Mouse (Mus musculus): ENCODE measurements at regions not wholly inside any gene's neighbourhood (a gene's known extent, or its start where the extent isn't known, plus 50 kb on each side); places are given as distances from the start of the nearest gene placed in this dataset.

- ATAC-seq (ENCODE audit: insufficient read depth) (no peak), DNase-seq (no peak)
- Histone ChIP-seq H3K9me3 (ENCODE audit: low read depth, low read length) (no peaks in the 10 kb centered on the region), H3K4me1 (ENCODE audit: insufficient read depth) (no peaks in the 10 kb centered on the region), H3K36me3 (ENCODE audit: insufficient read depth) (no peaks in the 10 kb centered on the region), H3K27ac (ENCODE audit: low read depth) (no peak overlapping the region), H3K27me3 (ENCODE audit: insufficient read depth, low read length) (peaks cover 2% of the 10 kb centered on the region; the same call in 1 of the 2 replicates), H3K4me2 (no peak overlapping the region), H3K4me3 (ENCODE audit: low read depth, low read length) (no peak overlapping the region), H3K9ac (no peak overlapping the region)
- no peak for TF ChIP-seq CTCF (IDR thresholded peaks at IDR 0.05; ENCODE audit: low read depth)
- 76% methylated on average over 5 of the region's 5 CpGs for WGBS
Measured at GRCm38 (mm10) chrX:99370711-99371110, 100.4 kb downstream of the Pja1 start.

DNA sequence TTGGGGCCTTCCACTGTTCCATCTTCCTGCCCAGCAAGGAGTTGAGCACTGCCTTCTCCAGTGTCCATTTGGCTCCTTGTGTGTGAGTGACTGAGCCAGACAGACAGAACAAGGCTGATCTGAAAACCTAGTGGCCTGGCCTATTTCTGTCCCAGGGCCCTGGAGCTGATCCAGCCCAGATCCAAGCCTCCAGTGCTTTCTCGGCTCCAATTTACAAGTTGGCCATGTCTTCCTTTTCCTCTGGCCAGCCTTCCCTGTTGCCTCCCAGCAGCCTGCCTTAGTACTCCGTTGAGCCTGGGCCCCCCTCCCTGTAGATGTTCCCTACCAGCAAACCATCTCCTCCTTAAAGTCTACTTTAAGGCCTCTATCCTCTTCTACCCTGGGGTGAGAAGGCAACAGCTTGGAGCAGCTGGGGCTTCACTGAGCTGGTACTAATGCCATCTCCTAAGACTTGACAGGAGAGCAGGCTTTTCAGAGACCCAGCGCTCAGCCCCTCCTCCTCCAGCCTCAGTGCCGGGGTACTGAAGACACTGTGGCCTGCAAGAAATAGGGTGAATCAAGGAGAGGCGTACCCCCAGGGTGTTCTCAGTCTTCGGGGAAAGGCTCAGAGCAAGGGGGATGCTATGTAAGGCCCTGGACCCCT is 101.7 kb downstream of the Pja1 start:
- no peak for TF ChIP-seq CTCF (IDR thresholded peaks at IDR 0.05; ENCODE audit: low read depth)
- DNase-seq (no peak), ATAC-seq (ENCODE audit: insufficient read depth) (no peak)
- no peaks in the 10 kb centered on the region for H3K36me3 ChIP-seq (ENCODE audit: insufficient read depth)
- no peak overlapping the region for H3K9ac ChIP-seq
- 72% methylated on average over 6 of the region's 6 CpGs for WGBS
- no peak overlapping the region for H3K4me2 ChIP-seq
- H3K27ac ChIP-seq (ENCODE audit: low read depth): no peak overlapping the region
- H3K4me3 ChIP-seq (ENCODE audit: low read depth, low read length): no peak overlapping the region
- H3K4me1 ChIP-seq (ENCODE audit: insufficient read depth): no peaks in the 10 kb centered on the region
- peaks cover 2% of the 10 kb centered on the region for H3K27me3 ChIP-seq (ENCODE audit: insufficient read depth, low read length)
- H3K9me3 ChIP-seq (ENCODE audit: low read depth, low read length): no peaks in the 10 kb centered on the region

DNA sequence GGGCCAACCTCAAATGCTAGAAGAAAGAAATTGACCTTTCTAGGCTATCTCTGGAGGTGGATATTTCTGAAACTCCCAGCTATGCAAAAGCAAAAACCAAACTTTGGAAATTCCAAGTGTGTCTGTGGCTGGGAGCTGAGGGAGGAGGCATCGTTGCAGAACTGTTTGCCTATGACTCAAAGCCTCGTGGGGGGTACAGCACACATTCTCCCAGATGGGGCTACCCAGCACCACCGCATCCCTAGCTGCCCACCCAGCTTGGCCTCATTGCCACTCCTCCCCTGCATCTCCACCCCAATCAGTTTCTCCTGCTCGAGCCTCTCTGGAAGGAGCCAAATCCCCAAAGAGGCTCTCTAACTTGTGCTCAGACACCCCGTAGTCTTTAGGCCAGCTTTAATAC is 107.0 kb downstream of the Pja1 start:
- Histone ChIP-seq H3K9ac (no peak overlapping the region), H3K4me2 (no peak overlapping the region), H3K9me3 (ENCODE audit: low read depth, low read length) (no peaks in the 10 kb centered on the region), H3K4me3 (ENCODE audit: low read depth, low read length) (no peak overlapping the region), H3K36me3 (ENCODE audit: insufficient read depth) (no peaks in the 10 kb centered on the region), H3K4me1 (ENCODE audit: insufficient read depth) (peaks cover 2% of the 10 kb centered on the region; the same call in 1 of the 2 replicates), H3K27ac (ENCODE audit: low read depth) (no peak overlapping the region), H3K27me3 (ENCODE audit: insufficient read depth, low read length) (no peaks in the 10 kb centered on the region; the same call in 1 of the 2 replicates)
- no peak for TF ChIP-seq CTCF (IDR thresholded peaks at IDR 0.05; ENCODE audit: low read depth)
- ATAC-seq (ENCODE audit: insufficient read depth): no peak
- DNase-seq: no peak
- WGBS: 61% methylated on average over 5 of the region's 5 CpGs

DNA sequence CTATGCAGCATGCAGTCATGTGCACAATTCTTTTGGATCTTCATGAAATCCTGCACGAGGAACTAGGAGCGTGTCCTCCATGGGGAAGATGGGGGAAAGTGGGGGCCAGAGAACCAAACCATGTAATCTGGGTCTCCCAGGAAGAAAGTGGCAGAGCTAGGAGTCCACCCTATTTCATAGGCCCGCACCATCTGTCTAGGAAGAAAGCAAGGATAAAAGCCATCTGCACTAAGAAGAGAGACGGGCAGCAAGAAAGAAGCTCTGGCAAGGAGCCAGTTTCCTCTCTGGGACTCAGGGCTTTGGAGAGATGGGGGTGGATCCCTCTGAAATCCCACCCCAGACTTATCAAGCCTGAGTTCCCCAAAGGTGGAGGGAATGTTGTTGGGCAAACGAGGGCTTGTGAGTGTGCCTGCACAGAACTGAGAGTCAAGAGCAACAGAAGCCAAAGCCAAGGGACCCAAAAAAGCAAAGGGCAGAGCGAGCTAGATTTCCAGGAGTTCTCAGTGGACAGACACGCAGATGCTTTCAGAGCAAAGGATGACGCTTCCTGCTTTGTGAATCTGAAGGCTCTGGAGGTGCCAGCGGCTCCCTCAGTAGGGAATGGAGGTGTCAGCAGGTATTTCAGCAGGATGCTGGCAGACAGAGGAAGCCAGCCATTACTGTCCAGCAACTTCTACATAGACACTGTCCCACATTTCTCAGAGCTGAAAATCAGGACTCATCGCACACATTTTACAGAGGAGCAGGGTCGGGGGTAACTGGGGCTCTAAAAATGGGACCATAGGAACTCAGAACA is 110.8 kb downstream of the Pja1 start:
- WGBS: 46% methylated on average over 11 of the region's 11 CpGs
- H3K9me3 ChIP-seq (ENCODE audit: low read depth, low read length): no peaks in the 10 kb centered on the region
- H3K9ac ChIP-seq: no peak overlapping the region
- no peak for TF ChIP-seq CTCF (IDR thresholded peaks at IDR 0.05; ENCODE audit: low read depth)
- no peak overlapping the region for H3K4me2 ChIP-seq
- H3K36me3 ChIP-seq (ENCODE audit: insufficient read depth): no peaks in the 10 kb centered on the region
- DNase-seq (peak; percentile 80), ATAC-seq (ENCODE audit: insufficient read depth) (peak; percentile 29; the same call in 1 of the 2 replicates)
- peaks cover 5% of the 10 kb centered on the region; the same call in 1 of the 2 replicates for H3K4me1 ChIP-seq (ENCODE audit: insufficient read depth)
- no peaks in the 10 kb centered on the region; the same call in 1 of the 2 replicates for H3K27me3 ChIP-seq (ENCODE audit: insufficient read depth, low read length)
- H3K27ac ChIP-seq (ENCODE audit: low read depth): peak overlapping the region; percentile 5; the same call in 1 of the 2 replicates
- H3K4me3 ChIP-seq (ENCODE audit: low read depth, low read length): no peak overlapping the region

GRCm38 (mm10) chrX:99358784-99359183 is 112.3 kb downstream of the Pja1 start:
- no peak overlapping the region for H3K4me3 ChIP-seq (ENCODE audit: low read depth, low read length)
- no peak overlapping the region; the same call in 1 of the 2 replicates for H3K27ac ChIP-seq (ENCODE audit: low read depth)
- no peaks in the 10 kb centered on the region for H3K27me3 ChIP-seq (ENCODE audit: insufficient read depth, low read length)
- ATAC-seq (ENCODE audit: insufficient read depth) (peak; percentile 43; the same call in 1 of the 2 replicates), DNase-seq (peak; percentile 50)
- WGBS: 31% methylated on average over 1 of the region's 1 CpGs
- no peak overlapping the region; the same call in 1 of the 2 replicates for H3K4me2 ChIP-seq
- H3K9me3 ChIP-seq (ENCODE audit: low read depth, low read length): no peaks in the 10 kb centered on the region
- H3K36me3 ChIP-seq (ENCODE audit: insufficient read depth): no peaks in the 10 kb centered on the region
- peak; percentile 54 for TF ChIP-seq CTCF (IDR thresholded peaks at IDR 0.05; ENCODE audit: low read depth)
- peaks cover 5% of the 10 kb centered on the region; the same call in 1 of the 2 replicates for H3K4me1 ChIP-seq (ENCODE audit: insufficient read depth)
- no peak overlapping the region for H3K9ac ChIP-seq

GRCm38 (mm10) chrX:99358051-99358617 is 112.9 kb downstream of the Pja1 start:
- H3K27me3 ChIP-seq (ENCODE audit: insufficient read depth, low read length): no peaks in the 10 kb centered on the region
- no peak overlapping the region for H3K4me3 ChIP-seq (ENCODE audit: low read depth, low read length)
- ATAC-seq (ENCODE audit: insufficient read depth): peak; percentile 80
- H3K27ac ChIP-seq (ENCODE audit: low read depth): peak overlapping the region; percentile 50
- peak overlapping the region; percentile 33; the same call in 1 of the 2 replicates for H3K4me2 ChIP-seq
- H3K9me3 ChIP-seq (ENCODE audit: low read depth, low read length): no peaks in the 10 kb centered on the region
- peak; percentile 76 for DNase-seq
- H3K4me1 ChIP-seq (ENCODE audit: insufficient read depth): peaks cover 5% of the 10 kb centered on the region; the same call in 1 of the 2 replicates
- H3K9ac ChIP-seq: no peak overlapping the region
- 26% methylated on average over 13 of the region's 13 CpGs for WGBS
- no peaks in the 10 kb centered on the region for H3K36me3 ChIP-seq (ENCODE audit: insufficient read depth)
- TF ChIP-seq CTCF (IDR thresholded peaks at IDR 0.05; ENCODE audit: low read depth): no peak

DNA sequence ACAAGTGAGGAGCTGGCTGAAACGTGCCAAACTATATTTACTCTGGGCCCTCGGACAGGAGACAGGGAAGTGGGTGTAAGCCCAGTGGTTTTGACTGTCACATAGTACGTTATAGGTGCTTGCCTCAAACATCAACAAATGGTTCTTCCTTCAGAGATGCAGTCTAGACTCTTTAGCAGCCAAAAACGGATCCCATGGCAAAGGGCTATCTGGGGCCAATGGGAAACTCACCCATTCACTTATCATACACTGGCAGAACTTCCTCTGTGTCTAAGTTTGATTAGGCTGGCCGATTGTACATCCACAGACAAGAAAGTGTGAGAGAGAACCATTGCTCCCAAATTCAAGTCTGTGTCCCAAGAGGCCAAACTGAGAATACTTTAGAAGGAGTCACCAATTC is 115.9 kb downstream of the Pja1 start:
- H3K36me3 ChIP-seq (ENCODE audit: insufficient read depth): no peaks in the 10 kb centered on the region
- no peaks in the 10 kb centered on the region for H3K27me3 ChIP-seq (ENCODE audit: insufficient read depth, low read length)
- H3K4me1 ChIP-seq (ENCODE audit: insufficient read depth): peaks cover 5% of the 10 kb centered on the region; the same call in 1 of the 2 replicates
- no peak for TF ChIP-seq CTCF (IDR thresholded peaks at IDR 0.05; ENCODE audit: low read depth)
- no peak overlapping the region for H3K9ac ChIP-seq
- no peak overlapping the region for H3K4me3 ChIP-seq (ENCODE audit: low read depth, low read length)
- H3K4me2 ChIP-seq: no peak overlapping the region
- no peak for DNase-seq
- H3K9me3 ChIP-seq (ENCODE audit: low read depth, low read length): no peaks in the 10 kb centered on the region
- WGBS: 62% methylated on average over 5 of the region's 5 CpGs
- no peak overlapping the region for H3K27ac ChIP-seq (ENCODE audit: low read depth)
- ATAC-seq (ENCODE audit: insufficient read depth): no peak
